ENCODE assay signal across 9 mouse cellular contexts in the genomic region with DNA sequence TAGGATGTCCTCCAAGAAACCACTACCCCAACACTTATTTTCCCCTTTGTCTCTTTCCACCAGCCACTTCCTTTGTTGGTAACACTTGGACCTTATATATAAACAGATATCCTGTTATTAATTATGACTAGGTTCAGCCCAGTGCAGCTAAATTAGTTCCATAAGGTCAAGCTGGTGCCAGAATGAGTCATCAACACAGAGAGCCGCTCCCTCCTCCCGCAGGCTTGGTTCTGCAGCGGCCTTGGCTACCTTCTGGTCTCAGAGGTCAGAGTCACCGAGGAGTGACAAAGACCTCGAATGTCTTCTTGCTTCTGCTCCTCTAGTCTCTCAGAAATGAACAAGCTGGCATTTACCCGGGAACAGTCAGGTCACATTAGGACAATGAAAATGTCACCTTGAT.
DNase-seq lines count a peak whose midpoint lies in the region; ATAC-seq and TF ChIP-seq lines count a peak whose summit lies in the region.
"Had no signal": no experiment of that assay in that cellular context is flagged by ENCODE, and none has a peak within 500 bp of the region (broad histone marks: within the 10 kb centered on the region; RNA-seq: fewer than 3 reads in every experiment).

No protein-coding gene starts in this region.

- TF ChIP-seq CTCF in lung, postnatal 0 days (IDR thresholded peaks at IDR 0.05) = no peak

- no peaks in the 10 kb centered on the region for H3K4me1 ChIP-seq in lung, postnatal 0 days (ENCODE audit: insufficient read depth, low read depth, low read length)

- no peak; the same call in 1 of the 2 replicates for ATAC-seq in lung, postnatal 0 days

- H3K9me3 ChIP-seq in lung, postnatal 0 days (ENCODE audit: low read length) = no peaks in the 10 kb centered on the region
- H3K9me3 ChIP-seq: limb, embryonic 12.5 days had no signal

- no peak overlapping the region for H3K4me3 ChIP-seq in lung, postnatal 0 days (ENCODE audit: low read depth, low read length)
- H3K4me3 ChIP-seq: limb, embryonic 12.5 days had no signal

- WGBS in lung, postnatal 0 days = 50% methylated on average over 6 of the region's 6 CpGs
- WGBS in large intestine, adult 2 months = 15% methylated on average over 6 of the region's 6 CpGs

- no peak overlapping the region for H3K9ac ChIP-seq in lung, postnatal 0 days (replicated peaks; ENCODE audit: low read depth)
- H3K9ac ChIP-seq: limb, embryonic 12.5 days had no signal

- no peaks in the 10 kb centered on the region for H3K27me3 ChIP-seq in lung, postnatal 0 days (replicated peaks; ENCODE audit: insufficient read depth, low read length)
- H3K27me3 ChIP-seq: limb, embryonic 12.5 days had no signal

- no peak overlapping the region for H3K4me2 ChIP-seq in lung, postnatal 0 days (replicated peaks; ENCODE audit: low read depth, low read length)
- H3K4me2 ChIP-seq: limb, embryonic 12.5 days had no signal

- no peak overlapping the region for H3K27ac ChIP-seq in lung, postnatal 0 days (ENCODE audit: low read length)
- H3K27ac ChIP-seq: limb, embryonic 12.5 days had no signal

- TF ChIP-seq EP300 in lung, postnatal 0 days (IDR thresholded peaks at IDR 0.05) = no peak

- intact Hi-C loops in heart, postnatal 25 days (cut with DNase I) = no loop called here

- DNase-seq in lung, postnatal 0 days (ENCODE audit: low spot score) = peak; percentile 22
- no peak for DNase-seq in lung, postnatal 4 days
- DNase-seq in cerebellum, adult 18-20 months = peak; percentile 27 to 36
- DNase-seq in heart, postnatal 25 days (ENCODE audit: low spot score) = peak; percentile 29
- peak; percentile 31 for DNase-seq in large intestine, adult 2 months (ENCODE audit: low read depth, low spot score)
- no peak for DNase-seq in thymus, postnatal 4 days
- DNase-seq in right cerebral cortex, postnatal 25 days = no peak
- no peak for DNase-seq in yolk sac, embryonic 10.5 days (ENCODE audit: low spot score)

- no peaks in the 10 kb centered on the region for H3K36me3 ChIP-seq in lung, postnatal 0 days (ENCODE audit: insufficient read depth, low read length)
- H3K36me3 ChIP-seq: limb, embryonic 12.5 days had no signal

Comparison
In these comparisons a context has a peak if more than half of its experiments do, and no peak if none do; other contexts are left out.
1. DNase-seq: peak in lung, postnatal 0 days (single experiment), cerebellum, adult 18-20 months (2 of 2), heart, postnatal 25 days (single experiment) and large intestine, adult 2 months (single experiment); none in lung, postnatal 4 days (0 of 2), thymus, postnatal 4 days (single experiment), right cerebral cortex, postnatal 25 days (single experiment) and yolk sac, embryonic 10.5 days (single experiment).